Mouse (Mus musculus) liver, embryonic 16.5 days (tissue): ENCODE results near the gene Rere. TPM values are rescaled to one million over a fixed set of nuclear protein-coding genes. Genes with fewer than 3 reads are reported as not detected.
"Not testable (repeated sequence)": the region's sequence is repeated elsewhere in the genome, so short reads cannot be mapped to it uniquely, and the experiment has no call there.

Source experiments
- ATAC-seq: fragments of 200-750 bp; cut with Nextera tagmentation; 2 replicates; pipeline ENCODE4 v1.8.0; 2017; ENCODE audit warnings: low read depth, mild to moderate bottlenecking, moderate number of reproducible peaks, moderate library complexity
- H3K27ac ChIP-seq: fragments of 300-500 bp; sonication (generic); 2 replicates; pipeline ENCODE4 v1.5.1; 2014; ENCODE audit warnings: mild to moderate bottlenecking, low read length
- H3K27me3 ChIP-seq: fragments of 300-500 bp; sonication (generic); 2 replicates; pipeline ENCODE4 v1.6.1; 2014; ENCODE audit warnings: low read depth, low read length, mixed read lengths; ENCODE audit not compliant: control insufficient read depth, insufficient read depth
- H3K36me3 ChIP-seq: fragments of 300-500 bp; sonication (generic); 2 replicates; pipeline ENCODE4 v1.6.1; 2014; ENCODE audit warnings: mild to moderate bottlenecking; ENCODE audit not compliant: control insufficient read depth, insufficient read depth
- H3K4me1 ChIP-seq: fragments of 300-500 bp; sonication (generic); 2 replicates; pipeline ENCODE4 v1.6.1; 2014; ENCODE audit warnings: low read depth, low read length, mixed read lengths; ENCODE audit not compliant: control insufficient read depth
- H3K4me2 ChIP-seq: fragments of 300-500 bp; sonication (generic); 2 replicates; pipeline ENCODE4 v1.6.1; 2014; ENCODE audit warnings: low read depth, low read length, mixed read lengths
- H3K4me3 ChIP-seq: fragments of 300-500 bp; sonication (generic); 2 replicates; pipeline ENCODE4 v1.5.1; 2014; ENCODE audit warnings: low read depth, mild to moderate bottlenecking, low read length
- H3K9ac ChIP-seq: fragments of 300-500 bp; sonication (generic); 2 replicates; pipeline ENCODE4 v1.6.1; 2014; ENCODE audit warnings: low read depth, low read length
- H3K9me3 ChIP-seq: fragments of 300-500 bp; sonication (generic); replicated peaks from 2 replicates; pipeline ENCODE4 v1.6.1; 2016; ENCODE audit warnings: low read length; ENCODE audit not compliant: control insufficient read depth
- WGBS: fragments of 180-500 bp; shearing (Covaris S2); extraction: QIAGEN DNeasy Blood & Tissue Kit; methylation state at CpG from one replicate; pipeline ENCODE4 v1.1.7; 2014; ENCODE audit not compliant: insufficient replicate concordance; 5-methylcytosine and 5-hydroxymethylcytosine counted together
- polyA plus RNA-seq: library from polyadenylated mRNA; unstranded; fragments of >200 nt; fragmentation: Nextera tagmentation; extraction: Ambion mirVana; gene quantifications from 2 replicates; pipeline ENCODE4 v1.2.1, GENCODE M21; 2015

The Rere gene
- polyA plus RNA-seq, 1 experiment from 2014 or later: 6.8 TPM

DNA sequence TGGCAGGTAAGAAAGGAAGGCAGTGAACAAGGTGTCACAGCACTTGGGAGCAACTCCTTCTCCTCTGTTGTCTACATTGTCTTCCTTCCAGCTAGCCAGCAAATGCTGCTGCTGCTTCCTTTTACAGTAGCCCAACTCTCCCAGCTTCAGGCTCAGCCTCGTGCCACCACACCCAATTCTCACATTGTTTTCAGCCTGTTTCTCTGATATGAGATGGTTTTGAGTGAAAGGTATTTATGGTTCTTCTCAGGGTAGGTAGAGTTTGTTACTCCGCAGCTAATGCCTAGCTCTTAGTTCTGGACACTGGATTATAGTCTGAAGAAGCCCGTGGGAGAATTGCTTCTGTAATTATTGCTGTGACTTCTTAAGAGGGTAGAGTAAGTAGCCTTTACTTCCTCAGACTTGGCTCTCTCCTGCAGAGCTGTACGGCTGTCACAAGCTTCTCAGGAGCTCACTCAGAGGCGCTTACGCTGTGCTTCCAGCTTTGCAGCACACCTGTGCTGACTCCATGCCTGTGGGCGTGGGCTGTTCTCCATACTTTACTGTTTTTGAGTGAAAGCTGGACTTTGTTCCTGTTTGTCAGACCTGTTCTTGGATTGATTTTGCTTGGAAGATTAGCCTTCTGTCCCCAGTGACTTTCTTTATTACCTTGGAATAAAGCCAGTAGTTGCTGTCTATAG is 212.0 kb downstream of the Rere start:
- H3K4me3 ChIP-seq: no peak overlapping the region
- H3K4me2 ChIP-seq: no peak overlapping the region
- no peaks in the 10 kb centered on the region for H3K9me3 ChIP-seq
- WGBS: 69% methylated on average over 7 of the region's 7 CpGs
- no peaks in the 10 kb centered on the region for H3K27me3 ChIP-seq
- H3K36me3 ChIP-seq: no peaks in the 10 kb centered on the region
- H3K9ac ChIP-seq: no peak overlapping the region
- H3K27ac ChIP-seq: no peak overlapping the region
- no peak for ATAC-seq
- H3K4me1 ChIP-seq: peaks cover 12% of the 10 kb centered on the region

DNA sequence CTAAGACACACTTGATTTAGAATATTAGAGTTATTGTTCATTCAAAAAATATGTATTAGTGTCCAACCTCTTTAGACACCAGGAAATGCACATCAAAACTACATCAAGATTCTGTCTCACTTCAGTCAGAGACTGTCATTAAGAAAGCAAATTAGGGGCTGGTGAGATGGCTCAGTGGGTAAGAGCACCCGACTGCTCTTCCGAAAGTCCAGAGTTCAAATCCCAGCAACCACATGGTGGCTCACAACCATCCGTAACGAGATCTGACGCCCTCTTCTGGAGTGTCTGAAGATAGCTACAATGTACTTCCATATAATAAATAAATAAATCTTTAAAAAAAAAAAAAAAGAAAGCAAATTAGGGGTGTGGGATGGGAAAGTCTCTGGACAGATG is 212.5 kb downstream of the Rere start:
- H3K4me3 ChIP-seq, H3K27me3 ChIP-seq, ATAC-seq, H3K27ac ChIP-seq, H3K4me1 ChIP-seq, H3K9ac ChIP-seq, H3K9me3 ChIP-seq, H3K4me2 ChIP-seq, H3K36me3 ChIP-seq: not testable (repeated sequence)
- 63% methylated on average over 4 of the region's 5 CpGs for WGBS

DNA sequence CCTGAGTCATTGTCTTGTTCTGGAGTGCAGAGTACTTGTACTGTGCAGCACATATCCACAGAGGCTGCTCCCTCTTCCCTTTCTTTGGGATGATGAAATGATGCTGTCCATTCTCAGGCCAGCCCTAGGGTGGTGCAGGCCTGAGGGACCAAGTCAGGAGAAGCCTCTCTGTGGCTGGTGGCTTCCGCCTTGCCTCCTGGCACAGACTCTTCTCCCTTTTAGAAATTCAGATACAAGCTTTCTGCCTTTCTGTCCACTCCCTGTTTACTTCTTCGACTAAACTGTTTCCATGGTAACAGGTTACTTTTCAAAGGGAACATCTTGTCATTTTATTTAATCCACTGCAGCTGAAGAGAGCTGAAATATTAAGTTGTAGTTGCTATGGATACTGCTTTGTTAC is 214.1 kb downstream of the Rere start:
- Histone ChIP-seq H3K9ac (no peak overlapping the region), H3K4me1 (peaks cover 6% of the 10 kb centered on the region), H3K4me3 (no peak overlapping the region), H3K9me3 (no peaks in the 10 kb centered on the region), H3K36me3 (no peaks in the 10 kb centered on the region), H3K27me3 (no peaks in the 10 kb centered on the region), H3K27ac (no peak overlapping the region), H3K4me2 (no peak overlapping the region)
- 67% methylated on average over 2 of the region's 2 CpGs for WGBS
- no peak for ATAC-seq

DNA sequence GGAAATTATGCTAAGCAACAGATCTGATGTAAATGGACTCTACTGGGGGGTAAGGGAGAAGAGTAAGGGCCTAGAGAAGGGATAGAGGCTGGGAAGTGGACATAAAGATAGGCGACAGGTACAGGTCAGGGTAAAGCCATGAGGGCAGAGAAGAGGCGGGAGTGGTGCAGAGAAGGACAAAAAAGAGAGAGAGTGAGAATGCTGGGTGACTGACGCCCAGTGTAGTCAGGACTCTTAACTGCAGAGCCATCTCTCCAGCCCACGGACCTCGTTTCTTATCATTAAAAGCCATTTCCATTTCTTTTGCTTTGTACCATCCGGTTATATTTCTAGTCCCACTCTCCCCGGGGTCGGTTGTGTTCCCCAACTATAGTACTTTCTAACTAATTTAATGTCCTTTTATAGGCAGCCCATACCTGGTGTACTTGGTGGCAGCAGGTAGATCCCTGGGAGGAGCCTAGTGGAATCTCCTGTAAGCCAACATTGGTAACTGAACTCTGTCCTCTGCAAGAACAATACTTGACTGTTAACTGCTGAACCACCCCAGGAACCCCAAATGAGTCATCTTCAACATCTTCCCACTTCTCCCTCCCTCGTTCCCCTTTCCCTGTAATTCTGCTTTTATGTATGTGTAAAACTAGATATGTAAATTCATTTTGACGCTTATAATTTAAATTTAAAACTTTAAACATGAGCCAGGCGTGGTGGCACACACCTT is 223.0 kb downstream of the Rere start:
- H3K9ac ChIP-seq: no peak overlapping the region
- ATAC-seq: no peak
- H3K27ac ChIP-seq: no peak overlapping the region
- H3K4me3 ChIP-seq: no peak overlapping the region
- 46% methylated on average over 11 of the region's 11 CpGs for WGBS
- H3K27me3 ChIP-seq: no peaks in the 10 kb centered on the region
- peaks cover 2% of the 10 kb centered on the region; the same call in 1 of the 2 replicates for H3K36me3 ChIP-seq
- H3K4me2 ChIP-seq: no peak overlapping the region
- H3K4me1 ChIP-seq: peaks cover 4% of the 10 kb centered on the region; the same call in 1 of the 2 replicates
- H3K9me3 ChIP-seq: no peaks in the 10 kb centered on the region

DNA sequence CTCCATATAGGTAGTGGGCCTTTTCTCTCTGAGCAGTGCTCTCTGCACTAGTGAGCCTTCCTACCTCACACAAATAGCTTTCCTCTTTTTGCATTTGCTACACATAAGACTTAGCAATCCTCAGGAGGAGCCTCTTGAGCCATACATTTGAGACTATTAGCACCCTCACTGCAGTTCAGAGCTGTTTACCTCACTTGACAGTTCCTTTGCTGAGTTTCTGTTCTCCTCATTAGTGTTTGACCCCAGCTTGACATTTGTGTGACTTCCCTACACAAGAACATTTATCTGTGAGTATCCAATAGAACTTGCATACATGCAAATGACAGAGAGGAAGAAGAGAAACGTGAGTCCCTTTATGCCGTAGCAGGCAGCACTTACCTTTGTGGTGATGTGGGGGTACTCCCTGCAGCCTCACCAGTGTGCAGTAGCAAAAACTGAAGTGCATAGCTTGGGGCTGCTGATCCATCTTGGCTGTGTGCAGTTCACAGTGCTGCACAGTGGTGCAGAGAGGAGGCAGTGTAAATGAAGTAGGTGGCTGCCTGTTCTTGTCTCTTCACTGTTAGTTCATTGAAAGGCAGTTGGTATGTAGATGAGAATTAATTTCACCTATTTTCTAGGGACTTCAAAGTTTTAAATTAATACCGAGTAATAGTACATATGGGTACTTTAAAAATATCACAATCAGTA is 227.7 kb downstream of the Rere start:
- WGBS: 72% methylated on average over 3 of the region's 3 CpGs
- Histone ChIP-seq H3K9ac (no peak overlapping the region), H3K4me3 (no peak overlapping the region), H3K4me1 (peaks cover 1% of the 10 kb centered on the region; the same call in 1 of the 2 replicates), H3K4me2 (no peak overlapping the region), H3K36me3 (peaks cover 9% of the 10 kb centered on the region), H3K27ac (no peak overlapping the region), H3K27me3 (no peaks in the 10 kb centered on the region), H3K9me3 (no peaks in the 10 kb centered on the region)
- ATAC-seq: no peak

DNA sequence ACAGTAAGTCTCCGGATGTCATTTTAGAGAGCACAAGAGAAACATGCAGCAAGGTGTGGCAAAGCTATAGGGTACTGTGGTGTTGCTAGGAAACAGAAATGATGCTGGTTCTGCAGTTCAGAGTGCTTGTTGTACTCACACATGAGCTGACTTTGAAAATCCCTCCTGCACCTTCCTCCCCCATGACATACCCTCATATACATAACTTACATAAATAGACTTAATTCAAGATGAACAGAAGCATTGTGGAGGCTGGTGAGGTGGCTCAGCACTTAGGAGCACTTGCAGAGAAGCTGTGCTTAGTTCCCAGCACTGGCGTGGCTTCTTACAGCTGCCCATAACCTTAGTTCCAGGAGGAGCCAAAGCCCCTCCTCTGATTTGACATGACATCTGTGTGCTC is 228.6 kb downstream of the Rere start:
- Histone ChIP-seq H3K27ac (no peak overlapping the region), H3K9ac (no peak overlapping the region), H3K27me3 (no peaks in the 10 kb centered on the region), H3K4me2 (no peak overlapping the region), H3K4me1 (no peaks in the 10 kb centered on the region), H3K9me3 (no peaks in the 10 kb centered on the region), H3K36me3 (peaks cover 9% of the 10 kb centered on the region), H3K4me3 (no peak overlapping the region)
- WGBS: 59% methylated on average over 2 of the region's 2 CpGs
- ATAC-seq: no peak

DNA sequence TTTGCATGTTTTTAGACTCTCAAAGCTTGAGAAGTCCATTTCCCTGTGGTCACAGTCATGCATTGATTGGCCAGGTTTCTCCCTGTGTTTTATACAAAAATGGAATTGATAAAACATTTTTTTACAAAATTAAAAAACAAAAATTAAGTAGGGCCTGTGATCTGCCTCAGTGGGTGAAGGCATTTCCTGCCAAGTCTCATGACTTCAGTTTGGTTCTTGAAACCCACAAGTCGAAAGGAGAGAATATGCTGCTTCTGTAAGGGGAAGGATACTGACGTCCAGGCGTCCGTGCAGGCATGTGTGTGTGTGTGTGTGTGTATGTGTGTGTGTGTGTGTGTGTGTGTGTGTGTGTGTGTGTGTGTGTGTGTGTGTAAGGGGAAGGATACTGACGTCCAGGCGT is 231.9 kb downstream of the Rere start:
- H3K27ac ChIP-seq, H3K9me3 ChIP-seq, H3K4me2 ChIP-seq, H3K9ac ChIP-seq, H3K4me3 ChIP-seq, H3K27me3 ChIP-seq, ATAC-seq, H3K36me3 ChIP-seq: not testable (repeated sequence)
- 87% methylated on average over 4 of the region's 6 CpGs for WGBS
- H3K4me1 ChIP-seq: peaks cover 24% of the 10 kb centered on the region

DNA sequence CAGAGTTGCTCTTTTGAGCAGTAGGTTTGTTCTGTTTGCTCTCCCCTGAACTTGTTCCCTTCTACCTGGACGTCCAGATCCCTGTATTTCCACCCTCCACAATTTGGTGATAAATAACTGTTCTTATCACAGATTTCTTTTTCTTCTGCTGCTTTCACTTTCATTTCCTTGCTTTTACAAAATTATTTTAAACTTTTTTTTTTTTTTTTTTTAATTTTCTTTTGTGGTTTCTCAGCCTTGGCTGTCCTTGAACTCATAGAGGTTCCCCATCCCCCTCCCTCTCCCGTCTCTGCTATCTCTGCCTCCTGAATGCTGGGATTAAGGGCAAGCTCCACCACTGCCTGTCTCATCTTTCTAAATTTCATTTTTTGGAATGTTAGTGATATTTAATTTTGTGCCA is 234.8 kb downstream of the Rere start:
- WGBS: 24% methylated on average over 2 of the region's 2 CpGs
- H3K4me3 ChIP-seq: no peak overlapping the region
- H3K27me3 ChIP-seq: no peaks in the 10 kb centered on the region
- H3K36me3 ChIP-seq: no peaks in the 10 kb centered on the region
- no peaks in the 10 kb centered on the region for H3K9me3 ChIP-seq
- no peak for ATAC-seq
- H3K4me2 ChIP-seq: no peak overlapping the region
- peaks cover 39% of the 10 kb centered on the region for H3K4me1 ChIP-seq
- no peak overlapping the region for H3K9ac ChIP-seq
- no peak overlapping the region for H3K27ac ChIP-seq

DNA sequence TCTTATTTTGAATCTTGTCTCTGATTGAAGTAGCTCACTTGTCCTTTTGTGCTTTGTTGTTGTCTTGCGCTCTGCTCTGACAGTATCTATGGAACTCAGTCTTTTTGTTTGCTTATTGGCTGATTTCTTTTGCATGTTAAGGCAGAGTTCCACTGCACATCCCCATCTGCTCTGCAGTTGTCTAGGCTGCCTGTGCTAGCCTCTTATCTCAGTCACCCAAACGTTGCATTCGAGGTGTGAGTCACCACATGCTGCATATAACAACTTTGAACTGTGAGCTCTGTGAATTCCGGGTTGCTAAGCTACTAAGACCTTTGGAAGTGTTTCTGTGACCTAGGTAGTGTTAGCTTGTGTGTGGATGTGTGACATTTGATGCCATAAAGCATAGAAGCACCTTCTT is 235.9 kb downstream of the Rere start:
- no peaks in the 10 kb centered on the region for H3K36me3 ChIP-seq
- H3K27me3 ChIP-seq: no peaks in the 10 kb centered on the region
- H3K4me3 ChIP-seq: no peak overlapping the region
- H3K4me2 ChIP-seq: peak overlapping the region; percentile 36
- no peak overlapping the region for H3K9ac ChIP-seq
- peak; percentile 89 for ATAC-seq
- H3K27ac ChIP-seq: peak overlapping the region; percentile 87
- peaks cover 39% of the 10 kb centered on the region for H3K4me1 ChIP-seq
- no peaks in the 10 kb centered on the region for H3K9me3 ChIP-seq
- 6% methylated on average over 4 of the region's 4 CpGs for WGBS
